Mouse (Mus musculus): ENCODE data around the gene Mrps33.

Gene Mrps33

GRCm38 (mm10) chr6:39810612-39811116 is at the start of gene Mrps33:
Mrps33 (minus strand) TSS chr6:39810988.
- DNase-seq (ENCODE audit: low read depth in 1 of 2, low spot score in 2 of 2), result peak; percentile 90 to 93

- no peak for DNase-seq (ENCODE audit: low read depth in 1 of 2, low spot score in 2 of 2)
Measured at GRCm38 (mm10) chr6:39849667-39850066, 38.9 kb upstream of the Mrps33 start.

- DNase-seq (ENCODE audit: low read depth in 1 of 2, low spot score in 2 of 2), result no peak
Measured at GRCm38 (mm10) chr6:39848766-39849165, 38.0 kb upstream of the Mrps33 start.

- DNase-seq (ENCODE audit: low read depth in 1 of 2, low spot score in 2 of 2), result no peak
Measured at GRCm38 (mm10) chr6:39847538-39847937, 36.8 kb upstream of the Mrps33 start.

DNA sequence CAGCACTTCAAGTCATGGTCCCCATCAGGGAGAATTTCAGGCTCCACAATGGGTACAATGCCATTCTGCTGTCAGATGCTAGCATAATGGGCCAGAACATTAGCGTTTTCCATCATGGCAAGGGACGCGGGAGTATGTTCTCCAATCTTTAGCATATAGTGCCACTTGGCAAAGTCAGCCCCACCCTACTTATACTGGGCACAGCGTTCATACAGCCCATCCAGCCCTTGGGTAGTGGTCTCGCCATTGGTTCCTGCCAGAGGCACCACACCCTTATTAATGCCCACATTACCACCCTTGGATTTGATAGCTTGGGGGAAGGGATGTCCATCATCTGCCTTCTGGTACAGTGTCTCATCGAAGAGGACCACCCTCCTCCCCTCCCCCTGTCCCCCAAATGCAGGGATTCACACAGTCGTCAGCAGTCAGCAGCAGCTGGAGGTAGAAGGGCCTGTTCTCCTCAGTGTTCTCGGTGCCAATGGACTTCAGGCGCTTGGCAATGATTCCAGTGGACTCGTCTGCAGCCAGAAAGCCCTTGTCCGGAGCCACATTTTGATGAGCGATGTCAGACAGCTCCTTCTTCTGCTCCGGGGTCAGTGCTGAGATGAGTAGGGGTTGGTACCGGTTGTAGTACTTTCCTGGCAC is 33.0 kb upstream of the Mrps33 start:
- DNase-seq (ENCODE audit: low read depth in 1 of 2, low spot score in 2 of 2), result no peak

DNA sequence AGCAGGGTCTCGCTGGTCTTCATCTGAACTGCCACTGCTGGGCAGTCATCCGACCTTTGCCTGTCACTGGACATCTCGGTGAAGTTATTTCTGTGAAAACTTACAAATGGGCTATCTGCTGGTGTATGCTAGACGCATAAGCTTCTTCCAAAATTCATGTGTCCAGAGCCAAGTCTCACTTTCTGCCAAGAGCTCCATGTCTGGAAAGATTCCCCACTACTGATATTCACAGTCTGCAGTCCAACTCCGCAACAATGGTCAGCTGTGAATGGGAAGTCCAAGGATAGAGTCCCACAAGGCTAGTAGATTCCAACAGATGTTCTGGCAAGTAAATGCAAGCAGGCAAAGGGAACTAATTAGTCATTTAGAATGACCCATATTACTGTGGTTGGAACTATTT is 17.9 kb upstream of the Mrps33 start:
- no peak for DNase-seq (ENCODE audit: low read depth in 1 of 2, low spot score in 2 of 2)

DNA sequence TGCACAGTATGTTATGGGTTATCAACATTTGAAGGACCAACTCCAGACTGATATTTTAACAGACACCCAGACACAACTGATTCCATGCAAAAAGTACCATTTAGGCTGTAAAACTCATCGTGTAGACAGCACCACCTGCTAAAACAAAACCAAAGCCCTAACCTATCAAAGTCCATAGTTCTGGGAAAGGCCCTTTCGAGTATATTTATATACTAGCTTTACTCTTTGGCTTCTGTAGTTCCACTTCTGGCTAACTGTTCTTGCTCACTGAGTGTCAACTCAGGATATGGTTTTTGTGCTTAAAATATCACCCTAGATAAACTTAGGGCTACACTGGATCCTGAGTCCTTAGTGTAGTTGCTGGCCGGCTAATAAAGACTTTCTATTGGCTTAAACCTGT is 10.5 kb upstream of the Mrps33 start:
- no peak for DNase-seq (ENCODE audit: low read depth in 1 of 2, low spot score in 2 of 2)

DNA sequence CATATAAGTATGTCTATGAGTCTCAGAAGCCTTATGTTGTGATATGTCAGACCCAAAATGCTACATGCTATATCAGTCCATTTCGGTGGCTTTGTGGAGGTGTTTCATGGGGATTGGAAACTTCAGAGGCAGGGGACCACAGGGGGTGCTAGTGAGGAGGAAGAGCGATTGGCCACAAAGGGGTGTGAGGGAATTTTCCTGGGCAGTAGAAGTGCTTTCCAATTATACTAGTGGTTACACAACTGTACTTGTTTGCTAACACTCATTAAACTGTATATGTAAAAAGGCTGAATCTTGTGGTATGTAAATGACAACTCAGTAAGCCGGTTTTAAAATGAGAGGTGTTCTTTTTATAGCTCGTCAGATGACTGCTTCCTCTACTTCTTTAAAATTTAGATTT is 8.1 kb upstream of the Mrps33 start:
- DNase-seq (ENCODE audit: low read depth in 1 of 2, low spot score in 2 of 2), result no peak

GRCm38 (mm10) chr6:39808511-39808910 is 2.3 kb downstream of the Mrps33 start:
- DNase-seq (ENCODE audit: low read depth in 1 of 2, low spot score in 2 of 2), result no peak

DNA sequence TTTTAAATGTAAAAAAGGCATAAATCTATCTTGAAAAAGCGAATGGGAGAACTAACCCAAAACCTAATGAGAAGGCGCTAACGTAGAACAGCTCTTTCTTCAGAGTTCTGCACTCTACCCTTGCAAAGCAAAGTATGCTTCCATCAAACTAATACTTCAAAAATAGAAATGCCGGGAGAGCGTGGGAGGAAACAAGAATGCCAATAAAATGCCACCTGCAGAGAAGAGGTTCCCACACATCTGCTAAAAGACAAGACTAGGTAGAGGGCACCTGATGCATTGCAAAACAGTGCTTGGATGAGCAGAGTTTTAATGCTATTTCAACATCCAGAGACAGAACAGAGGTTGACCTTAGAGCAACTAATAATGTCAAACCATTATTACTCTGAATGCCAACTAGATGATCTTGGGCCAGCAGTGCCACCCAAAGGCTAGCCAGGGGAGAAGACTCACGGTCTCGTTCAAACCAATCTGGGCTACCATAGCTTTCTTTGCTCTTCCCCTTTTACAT is 3.7 kb downstream of the Mrps33 start:
- no peak for DNase-seq (ENCODE audit: low read depth in 1 of 2, low spot score in 2 of 2)

- DNase-seq (ENCODE audit: low read depth in 1 of 2, low spot score in 2 of 2), result no peak
Measured at GRCm38 (mm10) chr6:39806336-39806735, 4.5 kb downstream of the Mrps33 start.

- no peak for DNase-seq (ENCODE audit: low read depth in 1 of 2, low spot score in 2 of 2)
Measured at GRCm38 (mm10) chr6:39805916-39806315, 4.9 kb downstream of the Mrps33 start.

DNA sequence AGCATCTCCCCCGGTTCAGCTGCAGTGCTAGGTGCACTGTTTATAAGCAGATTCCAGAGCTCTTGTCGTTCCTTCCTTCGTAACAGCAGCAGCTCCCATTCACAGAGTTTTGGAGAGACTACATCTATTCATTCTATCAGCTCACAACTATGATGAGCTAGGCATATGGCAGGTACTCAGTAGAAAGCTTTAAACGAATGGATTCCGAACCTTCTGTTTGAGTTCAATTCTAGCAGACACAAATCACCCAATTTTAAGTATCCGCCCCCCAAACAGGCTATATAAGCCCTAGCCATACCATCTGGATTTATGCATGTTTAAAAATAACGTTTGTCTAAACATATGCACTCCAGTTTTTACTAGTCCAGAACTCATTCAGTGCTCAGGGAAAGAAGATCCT is 9.8 kb downstream of the Mrps33 start:
- no peak for DNase-seq (ENCODE audit: low read depth in 1 of 2, low spot score in 2 of 2)

DNA sequence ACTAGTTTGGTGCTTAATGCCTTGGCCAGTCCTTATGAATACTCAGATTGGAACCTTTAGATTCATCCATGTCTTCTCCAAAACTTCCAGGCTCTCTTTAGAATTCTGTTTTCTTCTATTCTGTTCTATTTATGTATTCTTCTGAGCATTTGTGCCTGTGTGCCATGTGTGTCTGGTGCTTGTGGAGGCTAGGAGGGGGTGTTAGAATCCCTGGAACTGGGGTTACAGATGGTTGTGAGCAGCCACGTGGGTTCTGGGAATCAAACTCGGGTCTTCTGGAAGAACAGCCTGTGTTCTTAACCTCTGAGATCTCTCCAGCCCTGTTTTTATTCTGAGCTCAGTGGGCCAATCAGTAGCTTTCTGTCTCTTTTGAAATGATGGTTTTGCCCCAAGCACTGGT is 13.7 kb downstream of the Mrps33 start:
- no peak for DNase-seq (ENCODE audit: low read depth in 1 of 2, low spot score in 2 of 2)

DNA sequence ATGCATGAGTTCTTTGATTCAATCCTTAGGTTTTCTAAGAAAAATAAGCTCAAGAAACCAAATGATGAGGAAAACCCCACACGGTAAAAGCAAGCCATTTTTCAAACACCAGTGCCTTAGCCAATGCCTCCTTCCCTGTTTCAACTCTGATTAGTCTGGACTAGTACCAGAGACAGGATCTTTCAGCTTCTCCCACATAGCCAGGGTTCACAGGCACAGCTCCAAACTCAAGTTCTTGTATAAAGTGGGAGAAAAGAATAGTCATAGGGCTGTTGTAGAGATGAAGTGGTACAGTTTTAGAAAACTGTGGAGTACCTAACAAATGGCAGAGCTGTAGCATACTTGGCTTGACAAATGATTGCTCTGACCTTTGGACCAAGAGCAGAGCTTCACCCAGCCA is 14.6 kb downstream of the Mrps33 start:
- DNase-seq (ENCODE audit: low read depth in 1 of 2, low spot score in 2 of 2), result no peak

DNA sequence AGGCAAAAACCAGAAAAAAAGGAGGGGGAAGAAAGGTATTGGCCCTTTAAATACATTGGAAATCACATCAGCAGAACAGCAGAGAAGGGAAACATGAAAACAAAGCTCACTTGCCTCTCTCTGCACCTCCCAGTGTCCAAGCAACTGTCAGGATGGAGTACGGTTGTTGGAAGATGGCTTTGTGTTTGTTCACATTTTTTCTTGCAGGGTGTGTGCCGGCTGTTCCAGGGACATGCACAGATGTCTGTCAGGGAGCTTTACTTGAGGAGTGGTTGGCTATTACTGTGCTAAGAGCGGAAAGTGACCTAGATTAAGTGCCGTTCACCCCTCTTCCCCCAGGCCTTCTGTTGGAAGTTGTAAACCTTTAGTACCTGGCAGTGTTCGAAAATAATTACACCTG is 19.0 kb downstream of the Mrps33 start:
- no peak for DNase-seq (ENCODE audit: low read depth in 1 of 2, low spot score in 2 of 2)

DNA sequence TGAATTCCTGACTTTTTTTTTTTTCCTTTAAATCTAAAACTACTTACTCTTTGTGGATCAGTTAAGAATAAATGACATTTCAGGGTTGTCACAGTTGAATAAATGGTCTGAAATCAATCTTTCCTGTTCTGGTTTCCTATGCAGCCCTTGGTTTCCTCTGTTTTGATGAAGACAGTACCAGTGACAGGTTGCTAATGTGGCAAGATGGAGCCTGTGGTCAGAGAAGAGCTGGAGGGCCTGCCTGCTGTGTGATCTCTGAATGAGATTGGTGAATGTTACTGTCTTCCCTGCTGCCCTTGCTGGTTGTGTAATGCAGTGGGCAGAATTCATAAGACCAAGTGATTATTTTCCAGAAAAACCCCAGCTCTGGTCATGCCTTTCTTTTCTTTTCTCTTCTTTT is 22.4 kb downstream of the Mrps33 start:
- DNase-seq (ENCODE audit: low read depth in 1 of 2, low spot score in 2 of 2), result no peak

DNA sequence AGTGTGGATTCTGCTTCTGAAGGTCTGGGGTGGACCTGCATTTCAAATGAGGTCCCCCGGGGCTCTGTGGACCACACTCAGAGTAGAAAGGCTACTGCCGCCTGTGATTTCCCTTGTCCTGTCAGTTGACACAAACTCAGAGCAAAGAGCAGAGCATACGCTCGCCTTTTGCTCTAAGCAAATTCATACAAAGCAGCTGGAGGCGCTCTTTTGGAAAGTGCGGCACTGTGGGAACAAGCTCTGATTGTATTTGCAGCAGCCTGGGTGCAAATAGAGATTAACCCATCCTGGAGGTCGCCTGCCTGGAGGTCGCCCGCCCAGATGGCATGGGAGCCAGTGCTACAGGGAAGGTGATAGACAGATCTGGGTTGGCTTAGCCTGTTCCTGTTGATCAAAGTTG is 23.0 kb downstream of the Mrps33 start:
- no peak for DNase-seq (ENCODE audit: low read depth in 1 of 2, low spot score in 2 of 2)

DNA sequence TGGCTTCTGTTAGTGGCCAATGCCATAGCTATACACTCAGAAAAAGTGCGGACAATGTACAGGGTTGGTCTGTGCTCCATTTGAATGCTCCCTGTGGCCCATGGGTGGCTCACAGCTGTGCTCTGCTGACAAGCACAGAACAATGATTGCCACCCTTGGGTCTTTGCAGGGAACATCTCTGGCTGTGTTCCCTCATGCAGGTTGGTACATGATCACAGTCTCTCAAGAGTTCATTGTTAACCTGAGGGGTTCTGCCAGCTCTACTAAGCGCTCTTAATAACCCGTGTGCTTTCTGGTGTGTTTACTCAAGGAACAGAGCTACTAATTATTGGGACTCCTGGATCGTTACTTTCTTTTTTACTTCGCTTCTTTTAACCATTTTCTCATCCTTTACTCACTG is 24.8 kb downstream of the Mrps33 start:
- DNase-seq (ENCODE audit: low read depth in 1 of 2, low spot score in 2 of 2), result no peak

GRCm38 (mm10) chr6:39783521-39783920 is 27.3 kb downstream of the Mrps33 start:
- no peak for DNase-seq (ENCODE audit: low read depth in 1 of 2, low spot score in 2 of 2)

DNA sequence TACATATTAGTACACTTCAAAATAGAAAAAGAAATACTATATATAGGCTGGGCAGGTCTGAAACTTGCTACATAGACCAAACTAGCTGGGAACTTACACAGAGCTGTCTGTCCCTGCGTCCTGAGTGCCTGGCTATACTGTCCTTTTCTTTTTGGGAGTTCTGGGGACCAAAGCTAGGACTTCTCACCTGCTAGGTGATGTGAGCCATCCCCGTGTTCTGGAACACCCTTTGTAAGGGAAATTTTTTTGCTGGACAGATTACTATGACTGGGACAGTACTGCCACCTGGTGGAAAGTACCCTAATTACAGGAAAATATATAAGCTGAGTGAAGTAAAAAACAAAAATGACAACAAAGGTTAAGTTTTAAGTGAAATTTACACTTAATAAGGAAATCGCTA is 28.2 kb downstream of the Mrps33 start:
- DNase-seq (ENCODE audit: low read depth in 1 of 2, low spot score in 2 of 2), result peak in 1 of 2 experiments; percentile 12

- DNase-seq (ENCODE audit: low read depth in 1 of 2, low spot score in 2 of 2), result peak; percentile 48 to 54
Measured at GRCm38 (mm10) chr6:39781766-39782530, 28.8 kb downstream of the Mrps33 start.

All from monocyte, adult 2 months (primary cell).